9 mouse cellular contexts compared by ENCODE assay signal in genomic region chr1:93825771-93826539, GRCm38 (mm10). TPM values are rescaled to one million over a fixed set of nuclear protein-coding genes. Genes with fewer than 3 reads are reported as not detected.
DNase-seq lines count a peak whose midpoint lies in the region; ATAC-seq lines count a peak whose summit lies in the region.
"Had no signal": no experiment of that assay in that cellular context is flagged by ENCODE, and none has a peak within 500 bp of the region (broad histone marks: within the 10 kb centered on the region; RNA-seq: fewer than 3 reads in every experiment).

No protein-coding gene starts in this region.

- peak overlapping the region; percentile 65 for H3K4me3 ChIP-seq in embryonic facial prominence, embryonic 10.5 days
- peak overlapping the region; percentile 67 for H3K4me3 ChIP-seq in hindbrain, embryonic 16.5 days (ENCODE audit: low read length)

- H3K27me3 ChIP-seq in embryonic facial prominence, embryonic 10.5 days (replicated peaks; ENCODE audit: low read depth, poor library complexity, severe bottlenecking): no peaks in the 10 kb centered on the region
- H3K27me3 ChIP-seq in hindbrain, embryonic 16.5 days (replicated peaks; ENCODE audit: control insufficient read depth, insufficient read depth, low read length): no peaks in the 10 kb centered on the region

- H3K4me1 ChIP-seq in embryonic facial prominence, embryonic 10.5 days: peaks cover 20% of the 10 kb centered on the region
- peaks cover 12% of the 10 kb centered on the region for H3K4me1 ChIP-seq in hindbrain, embryonic 16.5 days (ENCODE audit: control insufficient read depth, insufficient read depth, low read depth, low read length)

- H3K9ac ChIP-seq in hindbrain, embryonic 16.5 days (ENCODE audit: low read depth, low read length): peak overlapping the region; percentile 88

- peak overlapping the region; percentile 89 for H3K27ac ChIP-seq in embryonic facial prominence, embryonic 10.5 days (replicated peaks)
- peak overlapping the region; percentile 96 for H3K27ac ChIP-seq in hindbrain, embryonic 16.5 days (ENCODE audit: low read depth, low read length)

- no peaks in the 10 kb centered on the region for H3K9me3 ChIP-seq in embryonic facial prominence, embryonic 10.5 days
- H3K9me3 ChIP-seq in hindbrain, embryonic 16.5 days (ENCODE audit: control insufficient read depth, low read length): no peaks in the 10 kb centered on the region

- H3K4me2 ChIP-seq in hindbrain, embryonic 16.5 days (ENCODE audit: low read length): peak overlapping the region; percentile 69

- 45% methylated on average over 27 of the region's 27 CpGs for WGBS in embryonic facial prominence, embryonic 10.5 days
- WGBS in hindbrain, embryonic 16.5 days: 37% methylated on average over 27 of the region's 27 CpGs

- peaks cover 17% of the 10 kb centered on the region for H3K36me3 ChIP-seq in embryonic facial prominence, embryonic 10.5 days (replicated peaks)
- H3K36me3 ChIP-seq in hindbrain, embryonic 16.5 days (ENCODE audit: control insufficient read depth, insufficient read depth, low read length): peaks cover 4% of the 10 kb centered on the region; the same call in 1 of the 2 replicates

- DNase-seq in heart, adult 11 months: peak; percentile 93
- no peak for DNase-seq in heart, adult 8-10 months (ENCODE audit: low spot score)
- peak; percentile 17 for DNase-seq in CD4-positive, CD25-positive, alpha-beta regulatory T cell, adult 2 months (ENCODE audit: low read depth, low spot score)
- peak; percentile 21 for DNase-seq in embryonic facial prominence, embryonic 10.5 days (ENCODE audit: low spot score)
- peak; percentile 30 for DNase-seq in thymus, postnatal 25 days
- DNase-seq in gastrocnemius, adult 18-20 months (ENCODE audit: low spot score): no peak

- ATAC-seq in hindbrain, embryonic 16.5 days: peak; percentile 40
- ATAC-seq in megakaryocyte progenitor cell, adult 5-6 weeks (replicated peaks; ENCODE audit: poor library complexity): 0 out of 2 replicates have a peak, but pooled peaks have one; percentile 2

RNA-seq across cellular contexts. Expression of gene D2hgdh, which starts 1.2 kb away (rescaled TPM):
- 10 to 100 TPM; 43.5 to 56.2 (median 48.4) TPM for total RNA-seq in heart, adult 8-10 months (2022)
- polyA plus RNA-seq in embryonic facial prominence, embryonic 10.5 days (2016; fragmentation: Nextera tagmentation; extraction: Ambion mirVana): 15.0 and 15.7 TPM in 2 replicates
- polyA plus RNA-seq in hindbrain, embryonic 16.5 days (2015; fragmentation: Nextera tagmentation; extraction: Ambion mirVana): 14.6 and 17.3 TPM in 2 replicates
- total RNA-seq in megakaryocyte progenitor cell, adult 5-6 weeks (2015): 11.5 and 14.4 TPM in 2 replicates
- 16.5 and 17.0 TPM in 2 replicates for total RNA-seq in megakaryocyte progenitor cell, adult 5-6 weeks (2017)
- 10 to 100 TPM; 19.4 to 23.4 TPM for total RNA-seq in gastrocnemius, adult 18-20 months (2021)

RNA-seq across cellular contexts. Expression of gene Ing5, which starts 22.2 kb away (rescaled TPM):
- 10 to 100 TPM; 10.3 to 15.0 (median 13.6) TPM for total RNA-seq in heart, adult 8-10 months (2022)
- polyA plus RNA-seq in embryonic facial prominence, embryonic 10.5 days (2016; fragmentation: Nextera tagmentation; extraction: Ambion mirVana): 26.3 and 27.2 TPM in 2 replicates
- 9.1 and 9.4 TPM in 2 replicates for polyA plus RNA-seq in hindbrain, embryonic 16.5 days (2015; fragmentation: Nextera tagmentation; extraction: Ambion mirVana)
- total RNA-seq in megakaryocyte progenitor cell, adult 5-6 weeks (2015): 9.0 and 10.2 TPM in 2 replicates
- total RNA-seq in megakaryocyte progenitor cell, adult 5-6 weeks (2017): 38.3 and 42.8 TPM in 2 replicates
- total RNA-seq in gastrocnemius, adult 18-20 months (2021): 1 to 10 TPM; 4.5 to 5.1 TPM

RNA-seq across cellular contexts. Expression of gene Dtymk, which starts 24.2 kb away (rescaled TPM):
- 10 to 100 TPM; 20.2 to 24.3 (median 20.9) TPM for total RNA-seq in heart, adult 8-10 months (2022)
- 280 and 291 TPM in 2 replicates for polyA plus RNA-seq in embryonic facial prominence, embryonic 10.5 days (2016; fragmentation: Nextera tagmentation; extraction: Ambion mirVana)
- 134 and 147 TPM in 2 replicates for polyA plus RNA-seq in hindbrain, embryonic 16.5 days (2015; fragmentation: Nextera tagmentation; extraction: Ambion mirVana)
- total RNA-seq in megakaryocyte progenitor cell, adult 5-6 weeks (2015): 234 TPM in 2 replicates
- total RNA-seq in megakaryocyte progenitor cell, adult 5-6 weeks (2017): 229 and 230 TPM in 2 replicates
- 10 to 100 TPM; 15.1 to 16.1 TPM for total RNA-seq in gastrocnemius, adult 18-20 months (2021)

RNA-seq across cellular contexts. Expression of gene Gal3st2, which starts 35.2 kb away (rescaled TPM):
- under 1 TPM; 0.28 to 0.60 (median 0.50) TPM for total RNA-seq in heart, adult 8-10 months (2022)
- polyA plus RNA-seq in embryonic facial prominence, embryonic 10.5 days (2016; fragmentation: Nextera tagmentation; extraction: Ambion mirVana): not detected in 2 replicates
- polyA plus RNA-seq in hindbrain, embryonic 16.5 days (2015; fragmentation: Nextera tagmentation; extraction: Ambion mirVana): not detected in 2 replicates
- total RNA-seq in megakaryocyte progenitor cell, adult 5-6 weeks (2015): 0.15 TPM in 1 of 2 replicates, not detected in the other
- total RNA-seq in megakaryocyte progenitor cell, adult 5-6 weeks (2017): not detected in 2 replicates
- not detected for total RNA-seq in gastrocnemius, adult 18-20 months (2021)
- total RNA-seq: layer of hippocampus, adult 18-20 months had no signal

Comparison
In these comparisons a context has a peak if more than half of its experiments do, and no peak if none do; other contexts are left out.
1. DNase-seq: peak in heart, adult 11 months (single experiment), CD4-positive, CD25-positive, alpha-beta regulatory T cell, adult 2 months (single experiment), embryonic facial prominence, embryonic 10.5 days (single experiment) and thymus, postnatal 25 days (single experiment); none in heart, adult 8-10 months (single experiment) and gastrocnemius, adult 18-20 months (single experiment).
2. RNA of gene Dtymk, which starts 24.2 kb away (total RNA-seq): 229 to 234 TPM in megakaryocyte progenitor cell, adult 5-6 weeks; 20.2 to 24.3 TPM in heart, adult 8-10 months and 15.1 to 16.1 TPM in gastrocnemius, adult 18-20 months; every median in the first group is over 4 times any median in the second.